Mouse (Mus musculus): ENCODE measurements around the gene Grin3b.
A peak's percentile ranks its signal among the peaks of the same experiment; 100 is the strongest.

The Grin3b gene

DNA sequence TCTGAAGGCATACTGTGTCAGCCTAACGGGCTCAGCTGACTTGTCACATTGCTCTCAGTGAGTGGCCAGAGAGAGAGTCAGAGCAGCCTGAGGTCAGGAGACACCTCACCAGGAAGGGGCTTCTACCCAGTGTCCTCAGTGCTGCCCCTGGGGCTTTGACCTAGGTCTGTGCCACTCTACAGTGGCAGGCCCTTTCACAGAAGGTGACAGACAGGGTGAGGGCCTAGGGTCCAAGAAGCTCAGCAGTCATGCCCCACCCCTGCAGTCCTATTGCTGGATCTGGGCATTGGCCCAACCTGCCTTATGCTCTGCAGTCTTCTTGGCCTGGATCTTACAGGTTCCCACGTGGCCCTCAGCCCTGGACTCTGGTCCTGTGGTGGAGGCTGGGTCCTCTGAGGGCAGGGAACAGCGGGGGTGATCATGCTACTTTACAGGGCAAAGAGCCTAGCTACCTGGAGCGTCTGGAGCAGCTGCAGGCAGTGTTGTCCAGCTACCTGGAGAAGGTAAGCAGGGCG is 3.6 kb upstream of the Grin3b start:
- no peak for DNase-seq (ENCODE audit: low spot score in 2 of 2)

DNA sequence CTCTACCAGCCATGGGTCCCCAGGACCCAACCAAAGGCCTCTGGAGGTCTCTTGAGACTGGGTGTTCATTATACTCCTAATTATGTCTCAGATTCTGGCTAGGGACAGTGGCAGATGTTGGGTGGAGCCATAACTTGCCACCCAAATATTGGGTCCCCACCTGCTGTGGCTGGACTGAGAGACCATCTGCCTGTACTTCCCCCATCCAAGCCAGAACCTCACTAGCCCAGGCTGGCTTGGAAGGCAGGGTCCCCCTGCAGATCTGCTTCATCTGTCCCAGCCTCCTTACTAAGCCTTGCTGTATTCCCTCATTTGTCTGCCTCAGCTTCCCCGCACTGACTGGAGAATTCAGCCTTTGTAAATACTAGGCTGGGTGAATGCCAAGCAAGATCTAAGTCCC is 2.3 kb upstream of the Grin3b start:
- DNase-seq (ENCODE audit: low spot score in 2 of 2) = no peak

DNA sequence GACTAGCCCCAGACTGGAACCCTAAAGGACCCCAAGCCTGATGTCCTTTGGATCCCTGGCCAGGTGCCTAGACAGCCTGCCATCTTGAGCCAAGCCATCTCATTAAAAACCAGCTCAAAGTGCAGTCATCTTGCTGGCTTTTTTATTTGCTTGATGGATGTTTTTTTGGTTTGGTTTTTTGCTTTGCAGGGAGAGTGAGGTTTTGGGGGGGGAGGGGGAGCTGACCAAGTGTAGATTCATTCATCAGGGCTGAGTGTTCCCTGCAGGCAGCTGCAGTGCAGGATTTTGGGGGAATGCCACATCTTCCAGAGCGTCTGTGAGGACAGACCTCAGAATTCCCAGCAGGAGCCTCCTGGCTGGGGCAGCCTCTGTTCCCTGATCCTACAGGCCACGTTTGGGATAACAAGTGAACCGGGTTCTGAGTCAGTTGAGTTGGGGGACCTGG is 1.4 kb upstream of the Grin3b start:
- no peak for DNase-seq (ENCODE audit: low spot score in 2 of 2)

DNA sequence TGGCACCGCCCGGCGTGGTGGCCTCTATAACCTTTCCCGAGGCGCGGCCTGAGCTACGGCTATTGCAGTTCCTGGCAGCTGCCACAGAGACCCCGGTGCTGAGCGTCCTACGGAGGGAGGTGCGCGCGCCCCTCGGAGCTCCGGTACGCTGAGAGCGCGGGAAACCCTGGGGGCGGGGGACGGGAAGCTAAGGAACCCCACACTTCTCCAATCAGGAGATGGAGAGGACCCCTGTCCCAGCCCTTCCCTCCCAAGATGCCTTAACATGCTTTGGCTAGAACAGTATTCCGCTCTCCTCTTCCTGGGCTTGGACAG is 625 bp downstream of the Grin3b start:
- no peak for DNase-seq (ENCODE audit: low spot score in 2 of 2)

DNA sequence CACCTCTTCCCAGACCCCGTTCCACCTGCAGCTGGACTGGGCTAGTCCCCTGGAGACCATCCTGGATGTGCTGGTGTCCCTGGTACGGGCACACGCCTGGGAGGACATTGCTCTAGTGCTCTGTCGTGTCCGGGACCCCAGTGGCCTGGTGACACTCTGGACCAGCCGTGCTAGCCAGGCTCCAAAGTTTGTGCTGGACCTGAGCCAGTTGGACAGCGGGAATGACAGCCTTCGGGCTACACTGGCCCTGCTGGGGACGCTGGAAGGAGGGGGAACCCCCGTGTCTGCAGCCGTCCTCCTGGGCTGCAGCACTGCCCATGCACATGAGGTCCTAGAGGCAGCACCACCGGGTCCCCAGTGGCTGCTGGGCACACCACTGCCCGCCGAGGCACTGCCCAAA is 2.3 kb downstream of the Grin3b start:
- no peak for DNase-seq (ENCODE audit: low spot score in 2 of 2)

DNA sequence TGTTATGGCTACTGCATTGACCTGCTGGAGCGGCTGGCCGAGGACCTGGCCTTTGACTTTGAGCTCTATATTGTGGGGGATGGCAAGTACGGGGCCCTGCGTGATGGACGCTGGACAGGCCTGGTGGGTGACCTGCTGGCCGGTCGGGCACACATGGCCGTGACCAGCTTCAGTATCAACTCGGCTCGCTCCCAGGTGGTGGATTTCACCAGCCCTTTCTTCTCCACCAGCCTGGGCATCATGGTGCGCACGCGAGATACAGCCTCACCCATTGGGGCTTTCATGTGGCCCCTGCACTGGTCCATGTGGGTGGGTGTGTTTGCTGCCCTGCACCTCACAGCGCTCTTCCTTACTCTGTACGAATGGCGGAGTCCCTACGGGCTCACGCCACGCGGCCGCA is 3.6 kb downstream of the Grin3b start:
- DNase-seq (ENCODE audit: low spot score in 2 of 2) = no peak

DNA sequence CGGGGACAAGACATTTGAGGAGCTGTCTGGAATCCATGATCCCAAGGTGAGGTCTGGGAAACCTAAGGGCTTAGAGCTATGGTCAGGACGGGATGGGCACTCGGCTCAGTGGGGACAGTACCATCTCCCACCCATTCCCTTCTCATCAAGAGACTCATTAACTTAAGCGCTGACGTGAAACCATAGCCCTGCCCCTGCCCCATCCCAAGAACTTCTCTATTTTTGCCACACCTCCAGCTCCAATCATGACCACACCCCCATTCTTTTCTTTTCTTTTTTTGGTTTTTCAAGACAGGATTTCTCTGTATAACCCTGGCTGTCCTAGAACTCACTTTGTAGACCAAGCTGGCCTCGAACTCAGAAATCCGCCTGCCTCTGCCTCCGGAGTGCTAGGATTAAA is 4.2 kb downstream of the Grin3b start:
- DNase-seq (ENCODE audit: low spot score in 2 of 2) = no peak

DNA sequence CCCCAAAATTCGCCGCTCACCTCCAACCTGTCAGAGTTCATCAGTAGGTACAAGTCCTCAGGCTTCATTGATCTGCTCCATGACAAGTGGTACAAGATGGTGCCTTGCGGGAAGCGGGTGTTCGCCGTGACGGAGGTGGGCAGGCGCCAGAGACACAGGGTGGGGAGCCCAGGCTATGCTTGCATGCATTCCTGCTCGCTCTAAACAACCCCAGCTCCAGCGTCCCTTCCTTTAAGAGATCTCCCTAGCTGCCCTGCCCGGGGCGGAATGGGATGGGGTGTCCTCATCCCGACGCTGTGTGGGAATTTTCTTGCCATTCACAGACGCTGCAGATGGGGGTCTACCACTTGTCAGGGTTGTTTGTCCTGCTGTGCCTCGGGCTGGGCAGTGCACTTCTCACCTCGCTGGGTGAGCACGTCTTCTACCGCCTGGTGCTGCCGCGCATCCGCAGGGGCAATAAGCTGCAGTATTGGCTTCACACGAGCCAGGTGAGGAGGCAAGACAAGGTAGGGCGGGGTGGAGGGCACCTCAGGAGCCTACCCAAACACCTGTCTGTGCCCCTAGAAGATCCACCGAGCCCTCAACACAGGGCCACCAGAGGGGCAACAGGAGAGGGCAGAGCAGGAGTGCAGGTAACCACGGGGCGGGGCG is 5.7 kb downstream of the Grin3b start:
- DNase-seq (ENCODE audit: low spot score in 2 of 2) = no peak

DNA sequence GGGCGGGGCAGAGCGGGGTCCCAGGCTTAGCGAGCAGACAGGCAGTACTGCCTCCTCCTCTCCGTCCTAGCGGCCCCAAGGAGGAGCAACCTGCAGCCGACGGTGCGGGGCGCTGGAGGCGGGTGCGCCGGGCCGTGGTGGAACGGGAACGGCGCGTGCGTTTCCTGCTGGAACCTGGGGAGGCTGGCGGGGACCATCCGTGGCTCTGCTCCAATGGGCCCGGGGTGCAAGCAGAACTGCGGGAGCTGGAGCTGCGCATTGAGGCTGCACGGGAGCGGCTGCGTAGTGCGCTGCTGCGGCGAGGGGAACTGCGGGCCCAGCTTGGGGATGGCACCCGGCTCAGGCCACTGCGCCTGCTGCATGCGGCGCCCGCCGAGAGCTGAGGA is 6.2 kb downstream of the Grin3b start:
- DNase-seq (ENCODE audit: low spot score in 2 of 2) = no peak

DNA sequence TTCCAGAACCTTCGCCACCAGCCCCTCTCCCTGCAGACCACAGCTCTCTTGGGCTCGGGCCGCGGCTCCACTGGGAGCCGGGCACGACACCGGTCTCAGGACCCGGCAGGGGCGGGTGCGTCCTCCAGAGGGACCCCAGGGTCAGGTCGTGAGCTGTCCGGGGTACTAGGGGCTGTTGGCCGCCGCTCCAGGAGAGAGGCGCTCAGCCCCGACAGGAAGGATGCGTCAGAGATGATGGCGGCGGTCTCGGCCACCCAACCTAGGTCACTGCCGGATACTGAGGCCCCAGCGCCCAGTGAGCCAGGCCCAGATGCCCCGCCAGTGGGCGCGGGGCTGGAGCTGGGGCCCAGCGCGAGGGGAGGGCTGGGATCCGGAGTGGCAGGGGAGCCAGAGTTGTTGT is 6.8 kb downstream of the Grin3b start:
- DNase-seq (ENCODE audit: low spot score in 2 of 2) = no peak

DNA sequence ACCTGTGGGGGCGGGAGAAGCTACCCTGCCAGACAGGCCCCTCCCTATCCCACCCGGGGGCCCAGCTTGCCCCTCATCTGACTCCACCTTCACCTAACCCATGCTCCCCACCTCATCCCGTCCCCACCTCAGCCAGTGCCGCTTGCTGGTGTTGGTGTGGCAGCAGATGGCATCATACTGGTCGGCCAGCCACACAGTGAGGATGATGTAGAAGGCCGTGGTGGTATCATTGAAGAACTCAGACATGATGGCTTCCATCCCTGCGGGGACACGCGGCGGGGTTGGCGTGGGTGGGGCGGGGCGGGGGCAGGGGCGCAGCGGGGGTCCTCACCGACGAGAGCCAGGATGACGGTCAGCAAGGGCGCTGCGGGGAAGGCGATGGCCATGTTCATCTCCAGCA is 7.5 kb downstream of the Grin3b start:
- DNase-seq (ENCODE audit: low spot score in 2 of 2) = no peak

DNA sequence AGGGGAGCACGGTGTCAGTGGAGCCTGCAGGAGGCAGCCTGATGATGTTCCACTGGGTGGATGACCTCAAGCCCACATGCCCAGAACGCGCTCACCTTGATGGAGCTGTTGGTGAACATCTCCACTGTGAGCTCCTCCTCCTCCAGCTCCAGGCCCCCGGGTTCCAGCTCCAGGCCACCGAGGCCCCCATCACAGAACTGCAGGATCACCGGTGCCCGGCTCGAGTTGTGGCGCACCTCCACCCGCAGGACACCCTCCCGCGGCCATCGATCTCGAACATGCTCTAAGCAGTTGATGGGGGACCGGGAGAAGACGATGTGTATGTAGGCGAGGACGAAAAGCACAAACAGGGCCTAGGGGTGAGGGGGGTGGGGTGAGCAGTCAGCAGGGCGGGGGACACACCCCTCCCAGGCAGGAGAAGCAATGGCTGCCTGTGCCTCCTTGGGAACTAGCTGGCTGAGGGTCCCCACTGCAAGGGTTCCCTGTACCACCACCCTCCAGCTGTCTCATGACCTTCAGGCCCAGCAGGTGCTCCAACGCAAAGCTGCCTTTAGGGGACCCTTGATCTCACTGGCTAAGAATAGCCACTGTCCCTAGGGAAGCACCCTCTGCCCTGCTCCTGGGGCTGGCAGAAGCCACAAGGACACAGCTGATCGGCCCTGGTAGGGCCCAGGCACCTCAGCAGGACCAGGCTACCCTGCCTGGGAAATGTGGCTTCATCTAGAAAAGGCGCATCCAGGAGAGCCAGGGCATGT is 9.1 kb downstream of the Grin3b start:
- no peak for DNase-seq (ENCODE audit: low spot score in 2 of 2)

DNA sequence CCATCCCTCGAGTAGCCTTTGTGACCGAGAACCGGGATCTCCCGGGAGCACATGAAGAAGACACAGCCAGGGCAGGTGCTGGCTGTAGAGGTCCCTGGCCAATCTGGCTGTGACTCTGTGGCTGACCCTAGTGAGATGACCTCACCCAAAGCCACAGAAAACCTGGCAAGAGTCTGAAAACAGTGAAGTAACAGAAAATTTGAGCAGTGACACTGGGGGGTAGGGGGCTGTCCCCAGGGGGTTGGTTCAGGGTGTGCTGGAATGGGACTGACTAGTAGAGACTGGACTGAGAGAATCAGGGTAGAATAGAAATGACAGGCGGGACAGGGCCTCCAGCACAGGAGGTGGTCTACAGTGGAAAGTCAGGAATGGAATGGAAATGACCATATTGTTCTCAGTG is 12.7 kb downstream of the Grin3b start:
- DNase-seq (ENCODE audit: low spot score in 2 of 2) = no peak

DNA sequence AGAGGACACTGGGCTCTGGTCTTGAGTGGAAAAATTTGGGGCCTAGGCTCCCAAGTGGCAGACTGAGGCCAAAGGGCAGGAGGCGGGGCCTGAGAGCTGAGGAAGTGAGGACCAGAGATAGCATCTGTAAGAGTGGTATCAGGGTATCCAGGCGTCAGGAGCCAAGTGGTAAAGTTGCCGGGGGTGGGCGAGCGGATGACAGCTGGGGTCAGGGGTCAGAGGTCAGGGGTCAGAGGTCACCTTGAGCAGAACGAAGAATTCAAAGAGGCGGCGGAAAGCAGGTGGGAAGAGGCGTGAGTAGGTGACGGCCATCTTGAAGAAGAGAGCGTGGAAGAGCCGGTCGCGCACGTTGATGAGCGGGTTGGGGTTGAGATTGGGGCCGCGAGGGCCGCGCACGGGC is 13.2 kb downstream of the Grin3b start:
- DNase-seq (ENCODE audit: low spot score in 2 of 2) = peak; percentile 50

DNA sequence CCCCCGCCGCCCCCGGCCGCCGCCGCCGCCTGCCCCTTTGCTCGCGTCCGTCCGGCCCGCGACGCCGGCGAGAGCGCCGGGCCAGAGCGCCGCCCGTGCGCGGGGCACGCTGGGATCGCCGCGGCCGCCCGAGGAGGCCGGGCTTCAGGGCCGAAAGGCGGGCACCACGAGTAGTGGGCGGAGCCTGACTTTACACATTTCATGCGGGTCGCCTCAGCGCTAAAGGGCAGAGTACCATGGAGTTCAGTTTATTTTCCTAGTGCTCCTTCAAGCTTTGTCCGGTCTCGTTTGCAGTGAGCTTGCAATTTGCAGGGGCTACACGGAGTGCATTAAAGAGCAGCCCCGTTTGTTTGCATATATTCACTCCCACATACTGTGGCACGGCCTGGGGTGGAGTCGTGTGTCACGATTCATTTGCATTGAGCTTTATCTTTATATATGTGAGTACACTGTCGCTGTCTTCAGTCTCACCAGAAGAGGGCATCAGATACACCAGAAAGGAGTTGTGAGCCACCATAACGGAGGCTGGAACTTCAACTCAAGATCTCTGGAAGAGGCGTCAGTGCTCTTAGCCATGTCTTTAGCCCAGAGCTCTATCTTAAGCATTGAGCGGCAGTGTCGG is 13.8 kb downstream of the Grin3b start, which contains the start of gene Tmem259:
TSS of gene Tmem259 (minus strand) at position 136 of the 622 bp plus-strand sequence.
- DNase-seq (ENCODE audit: low spot score in 2 of 2) = peak; percentile 78 to 83

DNA sequence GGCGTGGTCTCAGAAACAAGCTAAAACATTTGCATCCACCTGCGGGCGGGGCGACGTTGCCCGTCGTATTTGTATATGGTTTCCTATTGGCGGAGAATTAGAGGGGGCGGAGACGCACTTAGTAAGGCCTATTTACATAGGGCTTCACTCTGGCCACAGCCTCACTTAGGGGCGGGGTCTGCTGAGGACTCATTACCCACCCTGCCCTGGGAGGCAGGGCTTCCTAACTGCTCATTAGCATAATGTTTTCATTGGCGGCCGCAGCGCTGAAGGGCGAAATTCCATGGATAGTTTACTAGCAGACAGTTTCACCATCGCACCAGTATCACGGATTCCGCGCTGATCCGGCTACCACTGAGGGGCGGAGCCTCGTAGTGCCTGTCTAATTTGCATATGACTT is 14.4 kb downstream of the Grin3b start:
- peak; percentile 84 to 95 for DNase-seq (ENCODE audit: low spot score in 2 of 2)

DNA sequence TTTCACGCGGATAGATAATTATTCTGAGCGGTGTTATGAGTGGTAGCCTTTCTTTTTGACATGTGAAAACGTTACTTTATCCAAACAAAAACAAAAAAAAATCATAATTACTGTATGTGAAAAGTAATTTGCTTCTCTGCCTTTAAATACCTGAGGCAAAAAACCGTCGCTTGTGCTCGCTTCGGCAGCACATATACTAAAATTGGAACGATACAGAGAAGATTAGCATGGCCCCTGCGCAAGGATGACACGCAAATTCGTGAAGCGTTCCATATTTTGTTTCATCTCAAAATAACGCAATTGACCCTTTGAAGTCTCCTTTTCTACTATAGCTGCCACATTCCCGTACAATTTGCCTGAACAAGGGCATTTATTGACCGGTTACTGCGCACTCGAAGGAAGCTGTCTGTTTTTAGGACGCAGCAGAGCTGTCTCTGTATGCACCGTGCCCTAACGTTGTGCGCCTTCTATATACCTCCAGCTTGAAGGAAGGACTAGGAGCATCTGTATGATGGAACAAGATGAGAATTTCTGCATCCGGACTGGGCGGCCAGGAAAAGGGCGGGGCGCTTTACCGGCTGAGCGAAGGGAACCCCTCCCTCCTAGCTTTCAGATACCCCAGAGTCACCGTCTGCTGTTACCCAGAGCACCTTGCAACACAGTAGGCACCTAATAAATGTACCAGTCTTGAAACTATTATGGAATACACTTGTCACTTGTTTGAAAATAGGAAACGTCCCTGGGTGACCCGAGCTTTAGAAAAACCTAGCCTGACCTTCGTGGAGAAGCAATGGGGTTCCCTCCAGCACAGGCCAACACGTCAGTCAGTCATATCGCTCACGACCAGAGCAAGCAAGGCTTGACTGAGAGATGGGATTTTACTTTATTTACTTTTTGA is 15.1 kb downstream of the Grin3b start:
- DNase-seq (ENCODE audit: low spot score in 2 of 2) = peak; percentile 33 to 44

DNA sequence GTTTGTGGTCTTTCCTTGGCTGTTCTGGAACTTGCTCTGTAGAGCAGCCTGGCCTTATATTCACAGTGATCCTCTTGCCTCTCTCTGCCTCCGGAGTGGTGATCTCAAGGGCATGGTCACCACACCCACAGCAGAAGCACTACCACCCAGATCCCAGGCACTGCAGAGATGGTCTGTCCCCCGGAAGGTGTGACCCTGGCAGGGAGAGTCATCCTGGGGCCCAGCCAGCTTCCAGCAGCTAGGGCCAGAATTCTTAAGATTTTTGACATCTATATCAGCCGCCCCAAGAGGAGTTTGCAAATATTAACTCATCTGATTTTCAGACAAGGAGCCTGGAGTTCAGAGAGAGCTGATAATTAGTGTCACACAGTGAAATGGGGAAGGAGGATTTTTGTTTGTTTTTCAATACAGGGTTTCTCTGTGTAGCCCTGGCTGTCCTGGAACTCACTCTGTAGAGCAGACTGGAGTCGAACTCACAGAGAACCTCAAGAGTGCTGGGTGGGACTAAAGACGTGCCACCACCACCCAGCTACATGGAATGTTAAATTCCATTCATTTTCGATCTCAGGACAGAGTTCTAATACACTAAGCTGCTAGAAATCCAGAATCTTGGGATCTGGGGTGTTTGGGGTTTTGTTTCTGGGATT is 15.8 kb downstream of the Grin3b start:
- peak in 1 of 2 experiments; percentile 27 for DNase-seq (ENCODE audit: low spot score in 2 of 2)

DNA sequence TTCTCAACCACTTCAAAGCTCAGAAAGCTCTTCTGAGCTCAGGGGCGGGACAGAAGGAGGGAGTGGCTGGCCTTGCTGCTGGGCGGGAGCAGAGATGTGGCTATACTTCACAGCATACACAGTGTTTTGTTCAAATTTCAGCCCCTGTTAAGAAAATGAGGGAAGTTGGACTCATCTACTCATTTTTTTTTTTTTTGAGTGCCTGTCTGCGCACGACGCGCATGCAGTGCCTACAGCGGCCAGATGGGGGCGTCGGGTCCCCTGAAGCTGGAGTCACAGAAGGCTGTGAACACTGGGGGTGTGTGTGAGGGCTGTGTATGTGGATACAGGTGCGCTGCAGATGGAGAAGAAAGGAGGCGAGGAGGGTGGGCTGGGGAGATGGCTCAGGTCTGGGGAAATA is 16.4 kb downstream of the Grin3b start:
- peak; percentile 59 to 81 for DNase-seq (ENCODE audit: low spot score in 2 of 2)

DNA sequence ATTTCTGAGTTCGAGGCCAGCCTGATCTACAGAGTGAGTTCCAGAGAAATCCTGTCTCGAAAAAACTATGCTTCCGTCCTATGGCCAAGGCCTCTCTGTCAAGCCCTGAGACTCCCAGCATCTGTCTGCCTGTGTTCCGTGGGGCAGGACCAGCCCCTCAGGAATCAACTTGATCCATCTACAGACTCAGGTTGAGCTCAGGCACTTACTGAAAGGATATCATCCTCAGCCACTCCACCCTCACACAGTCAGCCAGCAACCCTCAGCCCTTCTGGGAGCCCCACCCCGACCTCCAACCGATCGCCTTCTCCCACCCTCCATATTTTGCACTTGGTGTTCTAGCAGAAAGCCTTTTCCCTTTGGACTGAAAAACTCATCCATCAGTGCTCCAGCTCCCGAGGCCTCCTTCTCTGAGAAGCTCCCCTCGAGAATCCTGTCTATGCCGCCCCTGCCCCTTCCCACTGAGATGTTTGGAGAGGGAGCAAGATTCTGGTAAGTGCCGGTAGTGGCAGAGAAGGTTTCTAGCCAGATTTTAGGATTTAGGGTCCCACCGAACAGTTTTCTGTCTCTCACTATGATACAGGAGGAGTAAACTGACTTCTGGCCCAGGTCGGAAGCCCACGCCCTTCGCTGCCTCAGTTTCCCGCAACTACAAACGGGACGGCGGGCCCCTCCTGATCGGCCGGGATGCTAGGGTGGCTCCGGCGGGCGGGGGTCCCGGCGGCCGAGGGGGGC is 17.4 kb downstream of the Grin3b start:
- peak in 1 of 2 experiments; percentile 25 for DNase-seq (ENCODE audit: low spot score in 2 of 2)

Data from urinary bladder, adult 18-20 months (tissue).